Mouse (Mus musculus): Measurements from ENCODE around the gene Dennd2a.

DNA sequence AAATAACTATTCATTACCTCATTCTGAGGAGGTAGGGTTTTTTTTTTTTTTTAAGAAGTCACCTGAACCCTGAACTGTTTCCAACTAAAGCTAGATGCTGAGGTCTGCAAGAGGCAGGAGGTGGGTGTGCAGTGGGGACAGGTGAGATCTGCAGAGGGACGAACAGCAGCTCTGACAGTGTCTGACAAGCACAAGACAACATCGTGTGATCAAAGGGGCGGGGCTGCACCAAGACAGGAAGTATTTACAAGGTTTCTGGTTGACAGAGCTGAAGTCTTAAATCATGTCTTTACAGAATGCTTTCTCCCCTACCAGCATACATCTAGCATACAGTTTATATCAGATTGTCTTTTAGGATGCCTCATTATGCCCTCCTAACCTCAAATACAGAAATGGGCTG, 49.2 kb upstream of the Dennd2a start:
- TF ChIP-seq MAX (IDR thresholded peaks at IDR 0.05; ENCODE audit: low read depth) (no peak), POLR2A (IDR thresholded peaks at IDR 0.05; ENCODE audit: insufficient read length, low read depth) (no peak), REST (IDR thresholded peaks at IDR 0.05; ENCODE audit: insufficient read depth, insufficient read length) (no peak), USF1 (IDR thresholded peaks at IDR 0.05; ENCODE audit: low read depth) (no peak), CEBPB (IDR thresholded peaks at IDR 0.05; ENCODE audit: insufficient read depth, poor library complexity, severe bottlenecking) (no peak), TCF12 (IDR thresholded peaks at IDR 0.05; ENCODE audit: insufficient read depth, poor library complexity, severe bottlenecking) (no peak), MYOG (IDR thresholded peaks at IDR 0.05; ENCODE audit: control insufficient read depth in 1 of 3, insufficient read depth in 1 of 3, insufficient read length in 2 of 3, low read depth in 2 of 3) (no peak), POLR2AphosphoS2 (IDR thresholded peaks at IDR 0.05; ENCODE audit: insufficient read length, low read depth) (no peak), E2F4 (IDR thresholded peaks at IDR 0.05; ENCODE audit: insufficient read depth) (no peak), MYOD1 (IDR thresholded peaks at IDR 0.05; ENCODE audit: control insufficient read depth in 1 of 3, insufficient read length in 2 of 3, low read depth in 2 of 3) (no peak), TCF3 (IDR thresholded peaks at IDR 0.05; ENCODE audit: insufficient read length, low read depth) (no peak)
